Comparison of ENCODE assay signal across 8 mouse cellular contexts in the genomic region with DNA sequence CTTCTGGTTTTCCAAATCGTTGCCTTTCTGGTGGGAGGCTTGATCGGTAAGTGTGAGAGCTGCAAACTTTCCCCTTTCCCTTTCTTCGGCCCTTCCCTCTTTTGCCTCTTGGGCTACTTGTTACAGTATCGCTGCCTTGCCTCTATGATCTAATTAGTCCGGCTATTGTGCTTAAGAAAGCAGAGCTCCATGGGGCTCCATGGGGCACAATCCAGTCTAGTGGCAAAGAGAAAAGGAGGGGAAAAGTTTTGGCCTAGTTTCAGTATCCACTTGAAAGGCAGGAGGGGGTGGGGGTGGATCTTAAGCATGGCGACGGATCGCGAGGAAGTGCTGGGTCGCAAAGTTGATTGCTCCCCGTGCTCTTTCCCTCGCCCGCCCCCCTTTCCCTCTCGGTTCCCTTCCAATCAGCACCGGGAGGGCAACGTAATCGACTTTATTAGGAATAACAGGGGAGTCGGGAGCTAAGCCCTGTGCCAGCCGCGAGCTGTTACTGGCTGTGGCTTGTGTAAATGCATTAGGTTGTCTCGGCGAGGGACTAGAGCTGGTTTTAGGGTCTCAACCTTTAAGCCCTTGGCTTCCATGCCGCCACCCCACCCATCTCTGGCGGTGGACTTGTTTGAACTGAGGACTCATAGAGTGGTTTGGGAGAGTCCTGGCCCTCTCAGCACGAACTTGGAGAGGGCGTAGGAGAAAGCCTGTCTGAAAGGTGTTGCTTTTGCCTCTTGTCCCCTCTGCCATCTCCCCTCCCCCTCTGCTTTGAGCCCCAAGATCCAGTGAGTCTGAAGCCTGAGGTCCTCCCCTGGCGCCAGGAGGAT. TPM values are rescaled to one million over a fixed set of nuclear protein-coding genes. Genes with fewer than 3 reads are reported as not detected.
DNase-seq lines count a peak whose midpoint lies in the region; ATAC-seq and TF ChIP-seq lines count a peak whose summit lies in the region.

No protein-coding gene starts in this region.

- no peaks in the 10 kb centered on the region for H3K9me3 ChIP-seq in E14TG2a.4 (ENCODE audit: low read length)
- H3K9me3 ChIP-seq in forebrain, postnatal 0 days (ENCODE audit: low read length): no peaks in the 10 kb centered on the region
- H3K9me3 ChIP-seq in neural tube, embryonic 14.5 days (ENCODE audit: control insufficient read depth, low read length): no peaks in the 10 kb centered on the region

- WGBS in forebrain, postnatal 0 days: under 1% methylated on average over 27 of the region's 27 CpGs
- WGBS in lung, adult 2 months: under 1% methylated on average over 27 of the region's 27 CpGs
- WGBS in neural tube, embryonic 14.5 days: 0% methylated on average over 27 of the region's 27 CpGs

- peak; percentile 87 for DNase-seq in brain, embryonic 14.5 days (ENCODE audit: low read depth)
- peak; percentile 46 for DNase-seq in forebrain, postnatal 0 days
- peak; percentile 17 to 20 for DNase-seq in layer of hippocampus, adult 2 months (ENCODE audit: low spot score in 2 of 2)
- peak; percentile 77 for DNase-seq in lung, adult 2 months
- peak; percentile 37 for DNase-seq in thymus, postnatal 14 days

- ATAC-seq in forebrain, postnatal 0 days: peak; percentile 76
- peak; percentile 49 to 61 for ATAC-seq in hematopoietic stem cell, adult 5-6 weeks (replicated peaks in 1 of 2; ENCODE audit: insufficient read depth in 1 of 2, low FRiP score in 2 of 2, low TSS enrichment in 1 of 2, low read depth in 1 of 2, poor library complexity in 2 of 2, severe bottlenecking in 2 of 2)
- ATAC-seq in neural tube, embryonic 14.5 days (ENCODE audit: low read depth): peak; percentile 79

- H3K4me2 ChIP-seq in forebrain, postnatal 0 days (ENCODE audit: low read depth): peak overlapping the region; percentile 92
- peak overlapping the region; percentile 86 for H3K4me2 ChIP-seq in neural tube, embryonic 14.5 days (ENCODE audit: low read depth, low read length)

- TF ChIP-seq POLR2A in brain, embryonic 14.5 days (IDR thresholded peaks at IDR 0.05; ENCODE audit: borderline replicate concordance, extremely low read depth, insufficient read depth, insufficient read length, poor library complexity, severe bottlenecking): no peak
- peak; percentile 62; the same call in 1 of the 2 replicates for TF ChIP-seq POLR2A in lung, adult 2 months (IDR thresholded peaks at IDR 0.05; ENCODE audit: borderline replicate concordance, extremely low read depth, low read depth, low read length)

- peak overlapping the region; percentile 57 for H3K9ac ChIP-seq in forebrain, postnatal 0 days
- H3K9ac ChIP-seq in neural tube, embryonic 14.5 days (replicated peaks; ENCODE audit: low read depth, low read length): peak overlapping the region; percentile 47

- TF ChIP-seq CTCF in E14TG2a.4 (conservative IDR thresholded peaks at IDR 0.05; ENCODE audit: low read length): no peak
- no peak for TF ChIP-seq CTCF in brain, embryonic 14.5 days (IDR thresholded peaks at IDR 0.05; ENCODE audit: borderline replicate concordance, extremely low read depth, insufficient read depth, insufficient read length)
- TF ChIP-seq CTCF in forebrain, postnatal 0 days (IDR thresholded peaks at IDR 0.05; ENCODE audit: low read depth): no peak
- TF ChIP-seq CTCF in layer of hippocampus, adult 2 months (conservative IDR thresholded peaks at IDR 0.05): no peak
- no peak for TF ChIP-seq CTCF in lung, adult 2 months (IDR thresholded peaks at IDR 0.05; ENCODE audit: insufficient read depth, low read length)

- peak overlapping the region; percentile 76 for H3K4me3 ChIP-seq in E14TG2a.4 (replicated peaks; ENCODE audit: low read length)
- peak overlapping the region; percentile 59 for H3K4me3 ChIP-seq in forebrain, postnatal 0 days (ENCODE audit: low read depth, low read length)
- peak overlapping the region; percentile 70 for H3K4me3 ChIP-seq in layer of hippocampus, adult 2 months
- H3K4me3 ChIP-seq in lung, adult 2 months (replicated peaks; ENCODE audit: extremely low read depth, low read depth, low read length): peak overlapping the region; percentile 84
- peak overlapping the region; percentile 50 for H3K4me3 ChIP-seq in neural tube, embryonic 14.5 days (ENCODE audit: low read depth, low read length)

- H3K27ac ChIP-seq in forebrain, postnatal 0 days (ENCODE audit: low read depth, low read length): 0 out of 2 replicates have a peak overlapping the region, but pooled peaks have one; percentile 29
- H3K27ac ChIP-seq in layer of hippocampus, adult 2 months: peak overlapping the region; percentile 87
- peak overlapping the region; percentile 48 for H3K27ac ChIP-seq in neural tube, embryonic 14.5 days (ENCODE audit: low read depth, low read length)

- H3K36me3 ChIP-seq in E14TG2a.4 (ENCODE audit: insufficient read depth, low read length): no peaks in the 10 kb centered on the region
- no peaks in the 10 kb centered on the region for H3K36me3 ChIP-seq in forebrain, postnatal 0 days (ENCODE audit: insufficient read depth)
- H3K36me3 ChIP-seq in neural tube, embryonic 14.5 days (ENCODE audit: control insufficient read depth, insufficient read depth, low read length): no peaks in the 10 kb centered on the region

- H3K4me1 ChIP-seq in E14TG2a.4 (replicated peaks; ENCODE audit: low read depth, low read length): peaks cover 29% of the 10 kb centered on the region
- no peaks in the 10 kb centered on the region for H3K4me1 ChIP-seq in forebrain, postnatal 0 days (ENCODE audit: insufficient read depth)
- H3K4me1 ChIP-seq in lung, adult 2 months (ENCODE audit: control insufficient read depth, insufficient read depth, low read length): peaks cover 2% of the 10 kb centered on the region
- H3K4me1 ChIP-seq in neural tube, embryonic 14.5 days (ENCODE audit: control insufficient read depth, insufficient read depth, low read length): 0 out of 2 replicates have a peak, but pooled peaks cover 6% of the 10 kb centered on the region

- H3K27me3 ChIP-seq in E14TG2a.4 (ENCODE audit: insufficient read depth, low read length): peaks cover 36% of the 10 kb centered on the region
- H3K27me3 ChIP-seq in forebrain, postnatal 0 days (ENCODE audit: insufficient read depth, low read length): peaks cover 3% of the 10 kb centered on the region; the same call in 1 of the 2 replicates
- H3K27me3 ChIP-seq in neural tube, embryonic 14.5 days (ENCODE audit: control insufficient read depth, insufficient read depth, low read length): no peaks in the 10 kb centered on the region

RNA-seq across cellular contexts. Expression of gene Wls, which starts 0.7 kb away (rescaled TPM):
- polyA plus RNA-seq in brain, embryonic 14.5 days (2012; rRNA removed): 37.4 and 56.1 TPM in 2 replicates
- total RNA-seq in forebrain, postnatal 0 days (2014; rRNA removed): 31.2 and 39.3 TPM in 2 replicates
- 31.6 and 41.3 TPM in 2 replicates for polyA plus RNA-seq in forebrain, postnatal 0 days (2015; fragmentation: Nextera tagmentation; extraction: Ambion mirVana)
- 54.5 and 58.1 TPM in 2 replicates for total RNA-seq in hematopoietic stem cell, adult 5-6 weeks (2017)
- total RNA-seq in layer of hippocampus, adult 2 months (2021): 10 to 100 TPM; 19.5 to 22.3 TPM
- polyA plus RNA-seq in lung, adult 2 months (2012; rRNA removed): 31.3 and 56.4 TPM in 2 replicates
- 57.5 and 93.5 TPM in 2 replicates for polyA plus RNA-seq in neural tube, embryonic 14.5 days (2014; fragmentation: Nextera tagmentation; extraction: Ambion mirVana)

Comparison
In these comparisons a context has a peak if more than half of its experiments do, and no peak if none do; other contexts are left out.
1. Peak in every context shown above with its lines: DNase-seq, ATAC-seq, H3K4me3 ChIP-seq and H3K27ac ChIP-seq.
2. DNase-seq: peak in every context shown above with its lines; median percentile 87 in brain, embryonic 14.5 days; 77 in lung, adult 2 months; 46 in forebrain, postnatal 0 days; 37 in thymus, postnatal 14 days; 18 in layer of hippocampus, adult 2 months.
3. H3K27ac ChIP-seq: peak in every context shown above with its lines; median percentile 87 in layer of hippocampus, adult 2 months; 48 in neural tube, embryonic 14.5 days; 29 in forebrain, postnatal 0 days.